In the genomic region with DNA sequence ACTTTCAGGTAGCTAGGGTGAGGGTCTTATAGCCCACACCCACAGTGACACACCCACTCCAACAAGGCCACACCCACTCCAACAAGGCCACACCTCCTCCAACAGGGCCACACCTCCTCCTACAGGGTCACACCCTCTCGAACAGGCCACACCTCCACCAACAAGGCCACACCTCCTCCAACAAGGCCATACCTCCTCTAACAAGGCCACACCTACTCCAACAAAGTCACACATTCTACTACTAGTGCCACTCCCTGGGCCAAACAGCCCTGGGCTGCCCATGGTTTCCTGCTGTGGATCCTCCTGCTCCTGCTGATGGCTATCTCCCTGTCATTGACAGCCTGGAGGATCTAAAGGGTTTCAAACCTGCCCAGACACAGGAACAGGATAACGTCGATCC, we compare ENCODE assay signal across 24 mouse cellular contexts.
A peak's percentile ranks its signal among the peaks of the same experiment; 100 is the strongest.
DNase-seq lines count a peak whose midpoint lies in the region; ATAC-seq and TF ChIP-seq lines count a peak whose summit lies in the region.
"Had no signal": no experiment of that assay in that cellular context is flagged by ENCODE, and none has a peak within 500 bp of the region (broad histone marks: within the 10 kb centered on the region; RNA-seq: fewer than 3 reads in every experiment).

No protein-coding gene starts in this region.

- ATAC-seq in liver, embryonic 13.5 days (ENCODE audit: low read depth): peak; percentile 60; the same call in 1 of the 2 replicates
- ATAC-seq in liver, postnatal 0 days: peak; percentile 63
- ATAC-seq: forebrain, postnatal 0 days; midbrain, embryonic 15.5 days had no signal

- H3K4me1 ChIP-seq in liver, embryonic 13.5 days (replicated peaks): peaks cover 9% of the 10 kb centered on the region
- no peaks in the 10 kb centered on the region for H3K4me1 ChIP-seq in liver, postnatal 0 days (ENCODE audit: insufficient read depth)

- H3K27ac ChIP-seq in liver, embryonic 13.5 days: no peak overlapping the region
- H3K27ac ChIP-seq in liver, postnatal 0 days (ENCODE audit: low read depth): no peak overlapping the region
- H3K27ac ChIP-seq: heart, adult 2 months; hindbrain, embryonic 13.5 days; limb, embryonic 10.5 days; midbrain, embryonic 15.5 days; neural tube, embryonic 12.5 days had no signal

- H3K27me3 ChIP-seq in liver, embryonic 13.5 days: 0 out of 2 replicates have a peak, but pooled peaks cover 2% of the 10 kb centered on the region
- H3K27me3 ChIP-seq in liver, postnatal 0 days (ENCODE audit: insufficient read depth, low read length): no peaks in the 10 kb centered on the region
- H3K27me3 ChIP-seq: midbrain, embryonic 15.5 days had no signal

- H3K9ac ChIP-seq in liver, embryonic 13.5 days: no peak overlapping the region
- H3K9ac ChIP-seq in liver, postnatal 0 days (replicated peaks): no peak overlapping the region
- H3K9ac ChIP-seq: forebrain, postnatal 0 days; hindbrain, embryonic 13.5 days; midbrain, embryonic 15.5 days; neural tube, embryonic 12.5 days had no signal

- TF ChIP-seq CTCF in liver, postnatal 0 days (IDR thresholded peaks at IDR 0.05; ENCODE audit: low read depth): no peak

- no peaks in the 10 kb centered on the region for H3K36me3 ChIP-seq in liver, embryonic 13.5 days
- H3K36me3 ChIP-seq in liver, postnatal 0 days (replicated peaks; ENCODE audit: insufficient read depth, low read length): no peaks in the 10 kb centered on the region
- H3K36me3 ChIP-seq: forebrain, embryonic 10.5 days; hindbrain, embryonic 13.5 days; limb, embryonic 10.5 days; midbrain, embryonic 15.5 days; neural tube, embryonic 12.5 days had no signal

- no peak overlapping the region for H3K4me3 ChIP-seq in liver, embryonic 13.5 days (replicated peaks)
- no peak overlapping the region for H3K4me3 ChIP-seq in liver, postnatal 0 days (ENCODE audit: low read depth, low read length)
- H3K4me3 ChIP-seq: forebrain, embryonic 10.5 days; heart, adult 2 months; hindbrain, embryonic 13.5 days; limb, embryonic 10.5 days; midbrain, embryonic 15.5 days; neural tube, embryonic 12.5 days had no signal

- no peak for TF ChIP-seq EP300 in liver, postnatal 0 days (IDR thresholded peaks at IDR 0.05; ENCODE audit: low read depth)

- intact Hi-C loops in left cerebral cortex, postnatal 36 days (cut with DNase I): no loop called here

- no peaks in the 10 kb centered on the region for H3K9me3 ChIP-seq in liver, embryonic 13.5 days (replicated peaks)
- H3K9me3 ChIP-seq in liver, postnatal 0 days (ENCODE audit: low read length): no peaks in the 10 kb centered on the region
- H3K9me3 ChIP-seq: forebrain, embryonic 10.5 days; hindbrain, embryonic 13.5 days; limb, embryonic 10.5 days; midbrain, embryonic 15.5 days; neural tube, embryonic 12.5 days had no signal

- no peak overlapping the region for H3K4me2 ChIP-seq in liver, embryonic 13.5 days
- H3K4me2 ChIP-seq in liver, postnatal 0 days (ENCODE audit: low read depth, low read length): no peak overlapping the region
- H3K4me2 ChIP-seq: hindbrain, embryonic 13.5 days; midbrain, embryonic 15.5 days; neural tube, embryonic 12.5 days had no signal

- no peak for DNase-seq in liver, embryonic 13.5 days
- DNase-seq in liver (no peak), ZHBTc4 (ENCODE audit: low read depth, low spot score) (peak; percentile 83)
- no peak for DNase-seq in liver, postnatal 0 days
- DNase-seq in layer of hippocampus, postnatal 36 days: no peak
- no peak for DNase-seq in cerebellum, postnatal 36 days
- no peak for DNase-seq in left cerebral cortex, postnatal 36 days (ENCODE audit: low spot score in 2 of 2)
- DNase-seq: adrenal gland, adult 2 months; cerebellum, adult 11 months; cerebellum, postnatal 10 days; forebrain, postnatal 0 days; gastrocnemius, postnatal 25 days; heart, adult 2 months; heart, postnatal 36 days; kidney, adult 9 months; kidney, postnatal 36 days; lung, postnatal 10 days; right cerebral cortex, postnatal 14 days; thymus, postnatal 14 days had no signal

- 55% methylated on average over 3 of the region's 3 CpGs for WGBS in liver, embryonic 13.5 days (ENCODE audit: insufficient replicate concordance)
- 73% methylated on average over 3 of the region's 3 CpGs for WGBS in liver, postnatal 0 days (ENCODE audit: insufficient replicate concordance)
